Mouse (Mus musculus) retina, postnatal 7 days (tissue): ENCODE results near the gene Vwc2l.

ENCODE experiments used
- DNase-seq: peaks from one replicate; pipeline ENCODE4 v3.0.0-alpha.2; 2012; ENCODE audit warnings: low read depth, low spot score

The Vwc2l gene

DNA sequence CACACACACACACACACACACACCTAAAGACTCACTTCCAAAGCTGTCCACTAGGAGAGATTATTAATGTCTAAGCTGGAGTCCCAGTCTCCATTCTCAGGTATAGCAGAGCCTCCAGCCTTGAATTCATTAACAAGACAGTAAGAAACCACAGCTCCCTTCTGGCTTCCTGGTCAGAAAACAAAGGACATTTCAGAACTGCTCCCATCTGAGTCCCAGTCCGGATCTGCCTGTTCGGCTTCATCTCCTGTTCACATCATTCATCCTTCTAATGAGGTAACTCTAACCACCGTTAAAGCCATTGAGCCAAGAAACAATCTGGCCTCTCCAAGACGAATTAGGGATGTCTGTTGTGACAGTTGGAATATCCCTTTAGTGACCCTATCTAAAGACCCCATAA lies 185.7 kb downstream of the Vwc2l start:
- DNase-seq: no peak

DNA sequence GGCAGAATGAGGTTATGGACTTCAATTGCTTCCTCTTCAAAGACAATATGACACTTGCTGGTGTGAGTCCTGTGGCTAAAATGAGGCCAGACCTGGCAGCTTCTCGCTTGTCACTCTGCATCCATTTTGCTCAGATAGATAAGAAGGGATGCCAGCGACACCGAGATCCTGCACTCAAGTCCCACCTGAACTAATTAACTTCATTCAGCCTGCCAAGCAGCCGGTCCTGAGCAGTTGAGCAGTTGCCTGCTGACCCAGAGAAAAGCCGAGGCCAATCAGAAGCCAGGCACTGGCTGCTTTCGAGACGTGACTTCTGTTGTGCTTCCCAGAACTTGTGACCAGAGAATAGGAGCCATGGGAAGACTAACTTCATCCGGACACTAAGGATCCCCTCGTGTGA lies 187.6 kb downstream of the Vwc2l start:
- no peak for DNase-seq

DNA sequence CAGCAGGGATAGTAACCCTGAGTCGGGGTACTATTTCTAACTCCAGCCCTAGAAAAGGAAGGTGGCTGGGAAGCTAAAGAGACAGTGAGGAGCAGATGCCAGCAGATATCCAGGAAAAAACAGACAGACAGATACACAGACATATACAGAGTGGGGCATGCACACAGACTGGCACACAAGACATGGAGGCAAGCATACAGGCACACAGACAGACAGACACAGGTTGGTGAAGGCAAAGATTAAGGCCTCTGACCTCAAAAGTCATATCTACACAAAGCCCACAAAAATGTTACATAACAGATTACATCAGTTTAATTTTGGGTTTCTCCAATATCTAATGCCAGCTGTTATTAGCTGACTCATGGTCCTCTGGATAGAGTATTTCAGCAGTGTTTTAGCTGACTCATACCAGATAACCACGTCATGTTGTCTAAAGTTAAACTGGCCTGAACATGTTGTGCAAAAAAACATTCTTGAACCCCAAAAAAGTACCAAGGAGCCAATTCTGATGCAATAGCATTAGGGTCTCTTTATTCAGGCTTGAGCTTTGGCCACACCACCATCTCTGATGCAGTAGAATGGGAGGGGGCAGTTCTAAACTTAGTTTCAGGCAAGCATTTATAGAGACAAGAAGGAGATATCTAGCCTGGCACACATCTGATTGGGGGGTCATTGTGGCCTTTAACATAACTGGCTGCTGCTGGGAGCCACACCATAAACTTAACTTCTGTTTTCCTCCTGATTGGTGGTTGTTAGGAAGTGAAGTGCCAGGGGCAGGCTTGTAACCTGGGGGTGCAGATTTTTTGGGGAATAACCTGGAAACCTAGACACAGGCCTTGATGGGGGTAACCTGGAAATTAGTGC lies 192.9 kb downstream of the Vwc2l start:
- no peak for DNase-seq

DNA sequence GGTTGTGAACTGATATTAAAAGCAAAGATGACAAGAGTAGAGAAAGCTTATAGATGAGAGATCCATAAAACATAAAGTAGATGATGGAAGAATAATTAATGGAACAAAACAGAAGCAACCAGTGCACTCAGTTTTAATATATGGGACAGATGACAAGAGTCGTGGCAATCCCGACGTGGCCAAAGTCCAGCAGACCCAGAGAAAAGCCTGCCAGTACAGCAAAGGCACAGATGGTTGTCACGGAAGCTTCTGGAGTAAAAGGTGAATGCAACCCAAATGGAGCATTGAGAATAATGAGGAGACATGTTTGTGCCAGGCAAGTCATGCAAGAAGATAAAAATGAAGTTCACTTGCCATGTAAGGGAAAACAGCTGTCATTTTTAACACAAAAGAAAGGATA lies 207.5 kb downstream of the Vwc2l start:
- DNase-seq: no peak
